Mouse (Mus musculus): ENCODE data around the gene Snrpa1.

Gene Snrpa1

DNA sequence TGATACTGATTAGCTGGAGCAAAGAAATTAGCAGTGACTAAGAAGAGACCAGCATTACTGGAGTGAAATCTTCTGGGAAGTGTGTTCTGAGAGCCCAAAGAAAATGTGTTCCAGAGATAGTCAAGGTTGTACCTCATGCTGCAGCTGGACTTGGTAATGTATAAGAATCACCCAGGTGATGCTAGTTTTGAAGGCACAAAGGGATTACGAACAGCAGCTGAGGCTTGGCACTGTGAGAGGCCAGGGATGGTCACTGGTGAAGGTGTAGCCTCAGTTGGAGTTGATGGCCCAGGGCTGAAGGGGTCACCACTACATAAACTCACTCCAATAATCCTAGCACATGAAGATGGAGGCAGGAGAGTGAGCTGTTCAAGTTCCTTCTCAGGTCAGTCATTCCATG, at the start of gene Snrpa1:
Snrpa1 (plus strand) TSS at position 301 of the 400 bp plus-strand sequence.
- CTCF ChIA-PET = no interaction called here
- POLR2A ChIA-PET = interaction anchor here in 2 of 4 experiments (0.5 to 4.4 kb wide), 8 partner anchors 9 to 522 kb away, joined by 3 to 41 read pairs (median 10); partner anchors contain the start of genes Selenos (in 2 of the 2) and Tarsl2 (in 1 of the 2)

DNA sequence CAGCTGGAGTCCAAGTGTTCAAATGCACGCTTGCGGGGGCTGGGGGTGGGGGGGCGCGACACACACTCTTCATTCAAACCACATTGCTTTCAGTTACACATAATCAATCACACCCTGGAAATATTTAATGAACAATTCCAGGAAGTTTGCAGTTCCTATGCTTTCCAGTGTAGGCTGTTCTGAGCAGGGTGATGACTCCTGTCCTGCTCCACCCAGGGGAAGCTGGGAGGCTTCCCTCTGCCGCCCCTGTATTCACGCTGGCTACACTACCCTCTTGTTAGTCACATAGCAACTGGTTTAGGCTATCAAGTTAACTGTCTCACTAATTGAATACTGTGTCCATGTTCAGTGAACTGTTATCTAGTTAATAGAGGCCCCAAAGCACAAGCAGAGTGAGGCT, 48.3 kb upstream of the Snrpa1 start:
- POLR2A ChIA-PET = interaction anchor here in 2 of 4 experiments (0.8 to 1.3 kb wide), 2 partner anchors 148 to 244 kb away, joined by 4 to 5 read pairs; no protein-coding TSS in a partner anchor

DNA sequence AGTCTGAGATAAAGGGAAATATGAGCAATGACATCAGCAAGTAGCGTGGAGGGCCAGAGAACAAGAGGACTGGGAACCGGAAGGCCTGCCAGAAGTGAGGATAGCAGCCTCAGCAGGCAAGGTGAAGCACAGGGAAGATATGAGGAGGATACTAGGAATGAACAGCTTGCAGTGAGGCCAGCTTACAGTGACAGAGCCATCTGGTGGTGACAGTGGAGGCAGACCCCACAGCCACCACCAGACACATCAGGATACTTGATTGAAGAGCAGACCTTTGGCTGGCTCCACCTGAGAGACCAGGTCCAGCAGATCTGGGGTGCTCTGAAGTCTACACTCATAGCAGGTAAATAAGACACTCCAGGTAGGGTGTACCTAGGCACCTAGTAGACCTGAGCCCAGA, 31.1 kb upstream of the Snrpa1 start:
- ChIA-PET POLR2A (interaction anchor here in 1 of 4 experiments (0.9 kb wide), 1 partner anchor 33 kb away, joined by 3 read pairs; no protein-coding TSS in a partner anchor), CTCF (interaction anchor here (0.5 to 1.5 kb wide), 7 partner anchors 9 to 1035 kb away, joined by 3 to 5 read pairs (median 3); no protein-coding TSS in a partner anchor)

More for the DNA sequence above, 48.3 kb upstream of the Snrpa1 start:
- CTCF ChIA-PET = no interaction called here

DNA sequence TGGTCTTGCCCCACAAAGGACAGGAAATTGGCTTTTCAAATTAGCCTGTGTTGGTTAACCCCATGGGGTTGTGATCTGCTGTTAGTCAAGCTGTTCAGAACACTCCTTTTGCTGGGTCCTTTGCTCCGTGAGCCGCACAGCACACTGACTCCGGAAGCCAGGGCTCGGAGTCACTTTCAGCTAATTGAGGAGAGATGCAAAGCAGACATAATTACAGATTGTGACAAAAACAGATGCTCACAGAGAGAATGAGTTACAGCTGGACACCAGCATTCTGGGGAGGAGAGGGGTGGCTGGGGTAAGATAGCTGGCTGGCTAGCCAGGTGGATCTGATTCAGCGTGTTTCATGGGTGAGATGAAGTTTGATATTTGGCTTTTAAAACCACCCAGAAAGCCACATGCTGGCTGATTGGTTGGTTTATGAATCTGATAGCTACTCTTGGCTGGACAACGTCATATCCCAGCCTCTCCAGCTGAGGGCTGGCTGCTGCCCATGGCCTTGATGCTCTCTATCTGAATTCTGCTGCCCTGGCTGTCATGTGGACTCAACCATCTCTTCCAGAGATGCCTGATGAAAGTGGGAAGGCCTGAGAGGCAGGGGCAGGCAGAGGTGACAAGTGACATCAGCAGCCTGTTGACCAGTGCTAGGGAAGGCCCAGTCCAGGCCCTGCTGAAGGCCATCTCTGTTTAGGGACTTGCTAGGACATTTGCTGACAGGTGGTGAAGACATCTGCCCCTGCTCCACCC, 29.9 kb upstream of the Snrpa1 start:
- CTCF ChIA-PET = interaction anchor here in 2 of 4 experiments (0.6 kb wide), 2 partner anchors 24 to 286 kb away, joined by 3 to 4 read pairs; no protein-coding TSS in a partner anchor
- POLR2A ChIA-PET = interaction anchor here in 1 of 4 experiments (1.0 kb wide), 1 partner anchor 11 kb away, joined by 3 read pairs; no protein-coding TSS in a partner anchor

GRCm38 (mm10) chr7:66036809-66037208, 22.0 kb upstream of the Snrpa1 start:
- POLR2A ChIA-PET = no interaction called here
- CTCF ChIA-PET = interaction anchor here in 1 of 4 experiments (1.0 kb wide), 1 partner anchor 10 kb away, joined by 3 read pairs; no protein-coding TSS in a partner anchor

DNA sequence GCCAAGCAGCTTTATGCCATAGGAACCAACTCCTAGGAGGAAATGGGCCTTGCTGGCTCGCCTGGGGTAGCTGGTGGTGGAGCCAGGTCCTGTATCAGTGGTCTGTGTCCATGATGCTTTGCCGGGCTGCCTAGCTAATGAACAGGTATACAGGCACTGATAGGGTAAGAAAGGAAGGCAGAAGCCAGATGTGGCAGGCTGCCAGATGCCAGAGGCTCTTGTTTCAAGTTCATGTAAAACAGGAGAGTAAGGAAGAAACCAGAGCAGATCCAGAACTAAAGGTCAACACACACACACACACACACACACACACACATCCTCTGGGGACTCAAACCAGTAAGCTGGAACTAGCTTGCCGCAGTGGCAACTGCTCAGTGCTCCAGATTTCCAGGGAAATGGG, 20.5 kb upstream of the Snrpa1 start:
- ChIA-PET CTCF (interaction anchor here in 1 of 4 experiments (1.3 to 1.5 kb wide), 2 partner anchors 17 to 333 kb away, joined by 3 to 4 read pairs; no protein-coding TSS in a partner anchor), POLR2A (no interaction called here)

GRCm38 (mm10) chr7:66038730-66039129, 20.1 kb upstream of the Snrpa1 start:
- POLR2A ChIA-PET = no interaction called here
- CTCF ChIA-PET = interaction anchor here in 1 of 4 experiments (1.3 to 1.5 kb wide), 2 partner anchors 17 to 334 kb away, joined by 3 to 4 read pairs; no protein-coding TSS in a partner anchor

DNA sequence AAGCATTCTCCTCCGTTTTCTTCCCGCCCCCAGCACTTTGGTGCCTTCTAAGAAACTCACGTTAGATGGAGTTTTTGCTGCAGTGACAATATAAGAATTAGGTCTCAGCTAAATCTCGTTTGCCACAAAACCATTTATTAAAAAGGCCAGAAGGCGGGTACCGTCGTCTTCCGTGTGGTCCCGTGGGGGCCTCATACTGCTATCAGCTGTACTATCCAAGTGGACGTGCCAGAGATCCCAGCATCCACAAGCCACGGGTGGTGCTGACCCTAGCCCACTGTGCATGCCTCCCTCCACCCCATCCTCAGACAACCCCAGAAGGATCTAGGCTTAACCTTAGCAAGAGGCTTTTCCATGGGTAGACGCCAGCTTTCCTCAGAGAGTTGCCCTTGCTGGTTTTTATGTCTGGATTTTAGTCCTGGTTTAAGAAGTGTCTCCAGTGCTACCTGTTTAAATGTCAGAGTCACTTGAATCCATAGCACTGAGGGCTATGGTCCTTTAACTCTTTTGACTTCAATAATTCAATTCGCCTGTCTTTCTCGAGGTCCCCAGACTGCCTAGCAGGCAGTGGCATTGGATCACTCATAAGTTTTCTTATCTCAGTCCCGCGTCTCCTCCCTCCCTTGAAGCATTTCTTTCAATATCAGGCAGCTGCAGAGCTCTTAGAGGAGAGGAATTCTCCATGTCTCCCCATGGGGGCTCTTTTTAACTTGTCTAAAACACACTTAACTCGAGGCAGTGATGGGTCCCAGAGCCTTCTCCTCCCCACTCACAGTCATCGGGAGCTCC, 18.6 kb upstream of the Snrpa1 start:
- CTCF ChIA-PET = interaction anchor here in 1 of 4 experiments (0.6 kb wide), 1 partner anchor 61 kb away, joined by 6 read pairs; no protein-coding TSS in a partner anchor
- POLR2A ChIA-PET = interaction anchor here in 1 of 4 experiments (0.6 kb wide), 1 partner anchor 298 kb away, joined by 4 read pairs; no protein-coding TSS in a partner anchor

GRCm38 (mm10) chr7:66043552-66044459, 15.0 kb upstream of the Snrpa1 start, which contains the start of gene Gm45213:
TSS of gene Gm45213 (plus strand) at chr7:66043602.
- ChIA-PET POLR2A (interaction anchor here in 1 of 4 experiments (1.1 kb wide), 1 partner anchor 8 kb away, joined by 4 read pairs; no protein-coding TSS in a partner anchor), CTCF (no interaction called here)

GRCm38 (mm10) chr7:66044617-66045016, 14.2 kb upstream of the Snrpa1 start:
- ChIA-PET POLR2A (interaction anchor here in 1 of 4 experiments (1.4 kb wide), 1 partner anchor 35 kb away, joined by 5 read pairs; the partner anchor contains the start of gene Selenos), CTCF (no interaction called here)

DNA sequence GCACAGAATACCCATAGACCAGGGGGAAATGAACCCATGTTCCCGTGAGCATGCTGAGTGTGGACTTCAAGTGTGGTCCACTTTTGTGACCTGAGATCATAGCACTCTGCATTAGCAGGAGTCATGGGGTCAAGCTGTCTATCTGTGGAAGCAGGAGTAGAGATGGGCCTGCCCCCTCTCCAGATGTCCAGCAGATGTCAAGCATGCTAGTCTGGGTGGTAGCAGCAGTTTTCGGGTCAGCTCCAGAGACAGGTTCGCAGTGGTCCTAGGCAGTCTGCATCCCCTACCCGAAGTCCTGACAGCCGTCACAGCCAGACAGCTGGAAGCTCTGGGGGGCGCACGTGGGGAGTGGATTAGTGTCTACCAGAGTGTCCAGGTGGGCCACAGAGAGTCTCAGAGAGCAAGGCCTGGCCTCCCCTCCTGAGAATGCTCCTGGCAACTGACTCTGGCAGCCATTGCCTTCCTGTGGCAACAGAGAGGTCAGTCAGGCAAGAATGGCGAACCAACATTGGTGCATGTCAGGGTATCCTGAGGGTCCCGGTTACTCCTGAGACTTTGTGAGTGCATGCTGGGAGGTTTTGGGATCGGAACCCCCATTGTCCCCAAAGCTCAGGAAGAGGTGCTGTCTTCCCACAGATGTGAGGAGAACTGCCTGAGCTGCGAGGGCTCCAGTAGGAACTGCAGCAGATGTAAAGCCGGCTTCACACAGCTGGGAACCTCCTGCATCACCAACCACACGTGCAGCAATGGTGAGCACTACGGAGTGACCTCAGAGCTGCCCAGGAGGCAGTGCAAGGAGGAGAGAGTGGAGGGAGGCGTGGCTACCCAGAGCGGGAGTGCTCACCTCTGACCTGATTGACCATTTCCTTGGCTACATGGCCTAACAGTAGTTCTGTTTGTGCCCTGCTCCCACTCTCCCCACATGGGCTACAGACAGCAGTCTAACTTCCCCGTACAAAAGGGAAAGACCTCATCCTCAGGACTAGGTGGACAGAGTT, 11.6 kb upstream of the Snrpa1 start:
- CTCF ChIA-PET = interaction anchor here in 2 of 4 experiments (1.2 to 1.4 kb wide), 3 partner anchors 8 to 342 kb away, joined by 3 to 5 read pairs (median 4); no protein-coding TSS in a partner anchor
- POLR2A ChIA-PET = interaction anchor here in 3 of 4 experiments (0.7 to 4.0 kb wide), 4 partner anchors 13 to 33 kb away, joined by 3 to 15 read pairs (median 5); partner anchors contain the start of genes Selenos (in 1 of the 3) and Snrpa1 (in 1 of the 3)

GRCm38 (mm10) chr7:66047975-66048374, 10.8 kb upstream of the Snrpa1 start:
- ChIA-PET CTCF (interaction anchor here in 1 of 4 experiments (1.2 kb wide), 1 partner anchor 343 kb away, joined by 3 read pairs; no protein-coding TSS in a partner anchor), POLR2A (interaction anchor here in 3 of 4 experiments (0.7 to 4.0 kb wide), 3 partner anchors 12 to 31 kb away, joined by 3 to 15 read pairs (median 7); partner anchors contain the start of genes Selenos (in 1 of the 3) and Snrpa1 (in 1 of the 3))

GRCm38 (mm10) chr7:66048446-66049230, 10.2 kb upstream of the Snrpa1 start:
- CTCF ChIA-PET = interaction anchor here in 1 of 4 experiments (0.6 to 0.7 kb wide), 2 partner anchors 352 to 1675 kb away, joined by 3 read pairs; partner anchors contain the start of gene Fan1
- POLR2A ChIA-PET = interaction anchor here in 2 of 4 experiments (1.7 to 4.0 kb wide), 3 partner anchors 12 to 30 kb away, joined by 3 to 15 read pairs (median 5); partner anchors contain the start of genes Selenos (in 1 of the 2) and Snrpa1 (in 1 of the 2)

DNA sequence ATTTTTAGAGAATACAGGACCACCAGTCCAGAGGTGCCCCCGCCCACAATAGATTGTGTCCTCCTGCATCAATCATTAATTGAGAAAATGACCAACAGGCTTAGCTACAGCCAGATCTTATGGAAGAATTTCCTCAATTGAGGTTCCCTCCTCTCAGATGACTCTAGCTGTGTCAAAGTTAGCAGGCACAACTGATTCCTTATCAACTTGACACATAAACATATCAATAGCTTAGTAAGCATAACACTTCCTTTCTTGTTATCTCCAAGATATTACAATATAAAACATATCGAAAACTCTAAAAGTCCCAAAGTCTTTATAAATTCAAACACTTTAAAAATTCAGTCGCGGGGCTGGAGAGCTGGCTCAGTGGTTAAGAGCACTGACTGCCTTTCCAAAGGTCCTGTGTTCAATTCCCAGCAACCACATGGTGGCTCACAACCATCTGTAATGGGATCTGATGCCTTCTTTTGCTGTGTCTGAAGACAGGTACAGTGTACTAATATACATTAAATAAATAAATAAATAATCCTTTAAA, 4.8 kb upstream of the Snrpa1 start:
- ChIA-PET CTCF (interaction anchor here (0.6 to 3.2 kb wide), 4 partner anchors 349 to 377 kb away, joined by 3 to 19 read pairs (median 10); no protein-coding TSS in a partner anchor), POLR2A (interaction anchor here in 2 of 4 experiments (0.6 kb wide), 2 partner anchors 21 to 394 kb away, joined by 3 to 4 read pairs; no protein-coding TSS in a partner anchor)

- POLR2A ChIA-PET = interaction anchor here in 2 of 4 experiments (1.2 to 2.1 kb wide), 2 partner anchors 24 to 349 kb away, joined by 3 to 11 read pairs; partner anchors contain the start of gene Selenos (in 1 of the 2)
- CTCF ChIA-PET = interaction anchor here in 3 of 4 experiments (0.6 to 3.2 kb wide), 12 partner anchors 9 to 359 kb away, joined by 3 to 19 read pairs (median 4); partner anchors contain the start of gene Selenos (in 1 of the 3)
These were observed 3.4 kb upstream of the Snrpa1 start for GRCm38 (mm10) chr7:66055356-66055755.

Measured in embryonic stem cell, embryonic (primary cell).